Mouse (Mus musculus): ENCODE measurements at regions not wholly inside any gene's neighbourhood (a gene's known extent, or its start where the extent isn't known, plus 50 kb on each side); places are given as distances from the start of the nearest gene placed in this dataset.

DNA sequence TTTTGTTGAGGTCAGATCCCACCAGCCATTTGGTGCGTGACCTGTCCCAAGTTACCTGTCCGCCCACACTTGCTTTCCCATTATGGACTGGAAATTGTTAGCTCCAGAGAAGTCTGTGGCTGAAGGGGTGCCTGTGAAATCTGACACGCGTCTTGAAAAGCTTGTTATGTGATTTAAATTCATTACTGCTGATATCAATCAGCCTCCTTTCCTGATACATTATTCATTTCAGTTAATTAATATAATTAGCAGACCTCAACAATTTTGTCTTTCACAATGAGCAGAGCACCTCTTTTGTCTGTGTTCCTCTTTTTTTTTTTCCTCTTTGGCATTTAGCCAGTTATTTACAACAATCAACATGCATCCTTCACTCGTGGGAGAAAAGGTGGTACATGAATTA lies 58.6 kb upstream of the Grip1 start:
- intact Hi-C loops (cut with DNase I): no loop called here
- DNase-seq (ENCODE audit: extremely low spot score in 1 of 2, low spot score in 2 of 2): no peak

DNA sequence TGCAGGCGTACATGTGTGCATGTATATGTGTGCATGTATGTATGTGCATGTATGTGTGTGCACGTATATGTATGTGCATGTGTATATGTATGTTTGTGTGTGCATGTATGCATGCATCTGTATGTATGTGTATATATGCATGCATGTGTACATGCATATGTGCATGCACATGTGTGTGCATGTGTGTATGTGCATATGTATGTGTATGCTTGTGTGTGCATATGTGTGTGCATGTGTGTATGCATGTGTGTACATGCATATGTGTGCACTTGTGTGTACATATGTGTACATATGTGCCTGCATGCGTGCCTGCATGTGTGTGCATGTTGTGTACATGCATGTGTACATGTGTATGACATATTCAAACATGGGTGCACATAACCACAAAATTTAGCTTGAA lies 65.7 kb upstream of the Grip1 start:
- DNase-seq (ENCODE audit: extremely low spot score in 1 of 2, low spot score in 2 of 2): no peak
- intact Hi-C loops (cut with DNase I): no loop called here

DNA sequence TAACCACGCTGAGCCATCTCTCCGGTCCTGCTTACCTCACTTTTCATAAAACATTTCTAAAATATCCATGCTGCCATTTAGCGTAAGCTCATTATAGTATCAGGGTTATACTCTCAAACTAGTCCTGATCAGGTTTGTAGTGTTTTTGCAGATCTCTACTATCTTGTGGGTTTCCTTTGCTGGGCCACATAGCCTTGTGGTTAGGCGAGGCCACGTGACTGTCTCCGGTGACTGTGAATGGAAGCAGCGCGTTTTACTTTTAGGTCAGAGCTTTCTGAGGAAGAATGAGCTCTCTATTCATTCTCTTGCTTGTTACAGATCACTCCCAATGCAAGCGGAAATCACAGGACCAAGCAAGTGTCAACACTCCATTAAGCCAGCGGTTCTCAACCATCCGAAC lies 71.4 kb upstream of the Grip1 start:
- intact Hi-C loops (cut with DNase I): no loop called here
- DNase-seq (ENCODE audit: extremely low spot score in 1 of 2, low spot score in 2 of 2): no peak

DNA sequence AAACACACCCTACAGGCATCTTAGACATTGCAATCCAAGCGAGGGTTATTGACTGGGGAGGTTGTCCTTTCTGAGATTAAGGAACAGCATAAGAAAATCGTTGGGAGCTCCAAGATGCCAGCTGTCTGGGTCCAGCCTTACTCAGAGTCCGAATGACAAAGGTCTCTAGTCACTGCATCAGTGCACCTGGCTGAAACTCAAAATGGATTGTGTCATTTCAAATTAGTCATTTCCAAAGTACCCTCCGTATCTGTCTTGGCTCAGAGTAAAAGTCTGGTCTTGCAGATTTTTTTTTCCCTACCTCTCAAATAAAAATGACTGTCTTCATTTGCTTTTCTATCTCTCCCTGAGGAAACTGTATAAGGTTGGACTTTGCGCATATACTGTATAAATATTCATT lies 85.1 kb upstream of the Grip1 start:
- no peak for DNase-seq (ENCODE audit: extremely low spot score in 1 of 2, low spot score in 2 of 2)
- intact Hi-C loops (cut with DNase I): no loop called here

DNA sequence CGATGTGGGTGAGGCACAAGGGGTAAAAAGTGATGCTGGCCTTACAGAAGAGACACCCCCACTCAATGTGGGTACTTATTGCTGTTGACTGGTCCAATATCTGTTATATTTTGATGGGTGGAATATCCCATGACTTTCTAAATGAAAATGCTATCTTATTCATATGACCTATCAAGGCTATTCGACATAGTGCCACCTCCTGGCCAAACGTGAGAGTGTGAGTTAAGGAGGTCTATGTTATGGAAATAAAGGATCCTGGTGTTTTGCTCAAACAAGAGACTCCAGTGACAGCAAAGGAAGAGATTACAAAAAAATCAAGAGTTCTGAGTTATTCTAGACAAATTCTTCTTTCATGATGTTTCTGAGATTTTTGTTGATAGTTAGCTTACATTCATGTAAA lies 90.0 kb upstream of the Grip1 start:
- intact Hi-C loops (cut with DNase I): no loop called here
- DNase-seq (ENCODE audit: extremely low spot score in 1 of 2, low spot score in 2 of 2): peak in 1 of 2 experiments; percentile 29

DNA sequence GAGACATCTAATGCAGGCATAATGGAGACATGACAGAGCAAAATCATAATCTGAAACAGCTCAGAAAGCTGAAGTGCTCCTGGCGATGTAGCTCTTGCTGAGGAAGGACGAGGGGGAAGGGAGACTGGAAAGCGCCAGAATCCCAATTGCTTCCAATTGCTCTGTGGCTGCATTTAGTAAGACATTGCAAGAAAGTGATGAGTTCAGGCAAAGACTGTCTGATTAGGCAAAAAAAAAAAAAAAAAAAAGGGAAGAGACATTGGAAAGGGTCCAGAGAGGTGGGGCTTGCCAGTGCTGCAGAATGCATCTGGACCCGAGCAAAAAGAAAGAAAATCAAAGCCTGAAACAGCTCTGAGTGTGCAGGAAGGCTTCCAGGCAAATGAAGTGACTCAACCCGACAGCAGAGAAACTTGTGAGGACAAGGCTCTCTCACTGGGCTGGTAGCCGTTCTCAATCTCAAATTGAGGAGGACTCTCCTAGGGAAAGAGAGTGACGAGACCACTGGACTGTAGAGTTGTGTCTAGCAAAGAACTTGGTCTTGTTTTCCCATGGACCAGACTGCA lies 94.8 kb upstream of the Grip1 start:
- DNase-seq (ENCODE audit: extremely low spot score in 1 of 2, low spot score in 2 of 2): peak in 1 of 2 experiments; percentile 7
- intact Hi-C loops (cut with DNase I): no loop called here

DNA sequence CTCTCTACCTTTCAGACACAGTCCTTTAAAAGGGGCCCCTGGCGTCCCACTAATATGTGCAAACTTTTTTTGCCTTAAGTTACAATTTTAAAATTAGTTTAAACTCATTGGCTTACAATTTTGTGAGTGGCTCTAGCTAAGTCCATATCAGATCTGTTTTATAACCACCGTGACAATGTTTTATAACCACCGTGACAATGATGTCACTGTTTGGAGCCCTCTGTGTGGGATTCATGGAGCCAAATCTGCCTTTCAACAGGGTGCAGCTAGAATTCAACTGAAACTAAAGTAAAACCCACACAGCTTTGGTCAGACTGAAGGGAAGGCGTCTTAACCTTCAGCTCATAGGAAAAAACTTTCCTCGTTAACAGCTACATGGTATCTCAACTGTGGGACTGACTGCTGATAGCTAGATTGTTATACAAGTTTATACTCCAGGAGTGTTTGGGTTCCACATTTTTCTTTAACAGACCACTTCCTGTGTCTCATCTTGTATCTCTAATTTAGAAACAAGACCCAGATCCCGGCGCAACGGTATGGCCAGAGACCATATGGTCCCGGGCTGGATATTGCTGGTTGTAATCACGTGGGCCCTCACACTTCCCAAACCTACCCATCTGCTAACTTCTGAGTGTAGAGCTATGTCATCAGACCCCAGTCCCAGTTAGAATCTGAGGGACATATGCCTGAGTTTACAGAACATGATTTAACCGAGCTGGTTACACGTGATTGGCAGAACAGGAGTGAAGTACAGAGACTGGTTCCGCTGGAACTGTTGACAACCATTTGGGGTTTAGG lies 102.7 kb upstream of the Cand1 start:
- DNase-seq (ENCODE audit: extremely low spot score in 1 of 2, low spot score in 2 of 2): peak; percentile 8 to 40
- intact Hi-C loops (cut with DNase I): no loop called here

DNA sequence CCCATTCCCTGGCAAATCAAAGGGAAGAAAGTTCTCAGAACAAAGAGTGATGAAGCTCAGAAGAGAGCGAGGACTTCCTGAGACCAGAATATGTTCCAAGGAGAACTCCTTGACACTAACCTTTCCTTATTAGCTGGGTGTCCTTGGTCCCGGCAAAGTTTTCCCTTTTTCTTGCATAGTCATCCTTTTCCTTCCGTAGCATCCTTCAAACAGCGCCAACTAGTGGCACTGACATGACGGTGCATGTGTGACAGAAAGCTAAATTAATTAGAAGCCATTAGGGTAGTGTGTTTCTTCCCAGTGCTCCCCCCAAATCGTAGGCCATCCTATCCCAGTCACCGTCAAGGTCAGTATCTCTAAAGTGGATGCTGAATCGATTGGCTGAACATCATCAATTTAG lies 100.5 kb upstream of the Cand1 start:
- no peak for DNase-seq (ENCODE audit: extremely low spot score in 1 of 2, low spot score in 2 of 2)
- intact Hi-C loops (cut with DNase I): no loop called here

DNA sequence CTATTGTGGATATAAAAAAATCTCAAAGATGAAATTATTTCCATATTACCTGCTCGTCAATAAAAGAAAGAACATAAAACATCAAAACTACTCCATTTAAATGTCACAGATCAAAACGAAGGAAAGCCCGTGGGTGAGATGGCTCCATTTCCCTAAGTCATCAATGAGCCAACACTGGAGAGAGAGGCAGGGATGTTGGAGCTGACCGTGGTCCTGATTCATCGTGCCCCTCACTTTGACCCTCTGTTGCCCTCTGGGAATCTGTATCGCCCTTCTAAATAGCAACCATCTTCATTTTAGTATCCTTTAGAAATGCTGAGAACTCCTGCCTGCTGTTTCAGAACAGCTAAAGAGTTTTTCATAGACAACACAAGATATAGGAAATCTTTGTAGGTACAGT lies 87.1 kb upstream of the Cand1 start:
- intact Hi-C loops (cut with DNase I): no loop called here

DNA sequence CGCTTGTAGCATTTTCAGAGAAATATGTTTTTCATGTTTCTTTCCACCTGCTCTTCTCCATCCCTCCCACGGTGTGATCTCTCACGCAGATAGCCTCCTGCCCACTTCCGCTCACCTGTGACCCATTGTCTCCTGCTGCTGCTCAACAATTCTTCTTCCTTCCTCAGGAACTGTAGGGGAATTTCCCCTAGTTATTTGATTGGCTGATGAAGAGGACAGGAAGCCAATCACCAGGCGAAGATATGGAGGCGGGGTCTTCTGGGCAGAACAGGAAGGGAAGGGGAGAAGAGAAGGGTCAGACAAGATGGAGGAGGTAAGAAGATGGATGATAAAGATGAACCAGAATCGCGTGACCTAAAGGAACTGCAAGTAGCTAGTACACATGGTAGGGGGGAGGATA lies 80.1 kb upstream of the Cand1 start:
- intact Hi-C loops (cut with DNase I): no loop called here

More for the DNA sequence above, 87.1 kb upstream of the Cand1 start:
- DNase-seq (ENCODE audit: extremely low spot score in 1 of 2, low spot score in 2 of 2): no peak

DNA sequence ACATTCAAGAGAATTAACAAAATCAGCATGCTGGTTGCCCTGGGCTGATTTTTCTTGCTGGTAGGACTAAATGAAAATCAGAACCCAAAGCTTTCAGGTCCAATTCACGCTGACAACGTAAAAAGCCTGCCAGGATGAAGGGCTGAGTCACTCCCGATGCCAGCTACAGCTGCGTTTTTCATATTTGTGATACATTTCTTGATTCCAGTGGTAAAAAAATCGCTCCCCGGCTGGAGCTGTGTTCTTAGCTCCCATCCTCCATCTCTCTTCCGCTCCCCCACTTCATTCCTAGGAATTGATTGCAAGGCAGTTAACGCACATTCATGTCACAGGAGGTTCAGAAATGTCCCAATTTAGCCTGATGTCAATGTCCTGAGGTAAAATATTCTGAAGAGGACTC lies 78.6 kb upstream of the Cand1 start:
- DNase-seq (ENCODE audit: extremely low spot score in 1 of 2, low spot score in 2 of 2): peak in 1 of 2 experiments; percentile 13
- intact Hi-C loops (cut with DNase I): no loop called here

More for the DNA sequence above, 80.1 kb upstream of the Cand1 start:
- no peak for DNase-seq (ENCODE audit: extremely low spot score in 1 of 2, low spot score in 2 of 2)

DNA sequence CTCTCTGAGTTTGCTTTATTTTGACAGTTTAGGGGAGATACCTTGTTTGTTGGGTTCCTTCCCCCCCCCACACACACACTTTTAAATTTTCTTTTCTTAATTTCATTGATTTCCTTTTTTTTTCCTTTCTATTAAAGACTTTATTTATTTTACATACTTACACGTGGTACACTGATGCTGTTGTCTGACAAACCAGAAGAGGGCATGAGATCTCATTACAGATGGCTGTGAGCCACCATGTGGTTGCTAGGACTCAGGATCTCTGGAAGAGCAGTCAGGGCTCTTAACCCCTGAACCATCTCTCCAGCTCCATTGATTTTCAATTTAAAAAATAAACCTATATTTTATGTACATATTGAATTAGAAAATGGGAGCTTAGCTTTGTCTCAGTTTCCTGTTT lies 71.7 kb upstream of the Cand1 start:
- no peak for DNase-seq (ENCODE audit: extremely low spot score in 1 of 2, low spot score in 2 of 2)
- intact Hi-C loops (cut with DNase I): no loop called here

DNA sequence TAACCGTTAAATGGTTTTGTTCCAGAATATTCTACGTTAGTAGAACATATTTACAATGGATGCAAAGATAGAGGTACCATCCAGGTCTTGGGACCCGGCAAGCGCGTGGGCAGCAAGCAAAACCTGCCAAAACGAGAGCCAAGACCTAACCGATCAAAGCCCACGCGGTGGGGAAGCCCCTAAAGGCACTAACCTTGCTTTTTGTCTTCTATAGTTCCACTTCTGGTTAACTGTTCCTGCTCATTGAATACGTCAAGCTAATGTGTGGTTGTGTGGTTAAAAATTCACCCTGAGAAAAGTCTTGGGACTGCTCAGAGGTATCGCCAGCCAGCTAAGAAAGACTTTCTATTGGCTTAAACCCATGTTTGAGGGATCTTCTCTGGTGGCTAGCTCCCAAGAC lies 55.9 kb upstream of the Cand1 start:
- DNase-seq (ENCODE audit: extremely low spot score in 1 of 2, low spot score in 2 of 2): no peak
- intact Hi-C loops (cut with DNase I): loop anchor here (10.0 kb wide), 1 partner anchor 319 kb away; no protein-coding TSS in a partner anchor

DNA sequence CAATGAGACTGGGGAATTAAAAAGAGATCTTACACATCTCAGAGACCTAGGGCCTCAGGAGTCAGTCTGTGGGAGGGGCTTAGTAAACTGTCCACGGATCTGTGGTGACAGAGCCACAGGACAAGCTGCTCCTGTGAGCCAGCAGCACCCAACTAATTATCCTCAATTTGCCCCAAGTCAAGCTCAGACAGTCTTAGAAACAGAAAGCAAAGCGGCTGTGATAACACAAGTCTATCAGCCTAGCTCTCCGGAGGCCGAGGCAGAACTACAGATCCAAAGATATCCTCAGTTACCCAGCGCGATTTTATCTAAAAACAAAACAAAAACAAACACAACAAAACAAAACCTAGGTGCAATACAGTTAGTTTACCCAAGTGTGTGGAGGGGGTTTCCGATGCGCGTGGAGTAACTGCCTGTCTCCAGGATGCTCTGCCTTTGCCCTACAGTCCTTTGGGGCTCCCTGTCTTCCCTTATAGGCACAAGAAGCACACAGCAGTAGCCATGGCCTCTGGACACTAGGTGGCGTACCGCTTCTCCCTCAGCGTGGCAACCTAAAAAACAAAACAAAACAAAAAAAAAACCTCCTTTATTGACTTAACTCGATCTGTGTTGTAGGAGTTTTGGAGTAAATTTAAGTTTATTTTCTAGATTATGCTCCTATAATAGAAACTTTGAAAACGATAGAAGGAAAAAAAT lies 54.7 kb upstream of the Cand1 start:
- DNase-seq (ENCODE audit: extremely low spot score in 1 of 2, low spot score in 2 of 2): peak in 1 of 2 experiments; percentile 38
- intact Hi-C loops (cut with DNase I): loop anchor here (10.0 kb wide), 1 partner anchor 320 kb away; no protein-coding TSS in a partner anchor

DNA sequence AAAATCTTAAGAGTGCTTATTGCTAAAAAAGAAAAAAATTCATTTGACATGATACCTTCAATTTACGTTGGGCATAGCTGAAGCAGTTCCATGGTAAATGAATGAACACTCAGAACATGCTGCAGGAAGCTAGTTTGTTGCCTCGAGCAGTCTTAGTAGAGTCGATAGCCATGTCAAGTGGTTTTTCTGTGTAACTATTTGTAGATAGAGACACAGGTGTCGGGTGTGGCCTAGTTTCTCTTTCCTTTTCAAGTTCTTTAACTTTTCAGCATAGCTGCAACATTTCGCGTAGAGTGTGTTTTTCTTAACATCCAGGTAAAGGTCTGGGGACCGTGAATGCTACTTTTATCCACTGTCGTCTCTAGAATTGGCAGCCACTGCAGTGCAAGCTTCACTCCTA lies 53.5 kb upstream of the Cand1 start:
- intact Hi-C loops (cut with DNase I): loop anchor here (10.0 kb wide), 1 partner anchor 321 kb away; no protein-coding TSS in a partner anchor
- no peak for DNase-seq (ENCODE audit: extremely low spot score in 1 of 2, low spot score in 2 of 2)

All from left cerebral cortex, postnatal 10 days (tissue).